Mouse (Mus musculus) left cerebral cortex, postnatal 14 days (tissue): ENCODE measurements around the gene Ncan. TPM values are rescaled to one million over a fixed set of nuclear protein-coding genes. Genes with fewer than 3 reads are reported as not detected.
"Not testable (repeated sequence)": the region's sequence is repeated elsewhere in the genome, so short reads cannot be mapped to it uniquely, and the experiment has no call there.

Experiments
- DNase-seq, 2 experiments: peaks; one replicate each; pipeline ENCODE4 v3.0.0; 2021 to 2022; ENCODE audit warnings: low spot score in 2 of 2, mixed read lengths in 1 of 2
- intact Hi-C: fragments of 180-260 bp; cut with DNase I; formaldehyde crosslinking; loops from one replicate; pipeline ENCODE4 v1.15.1; 2025
- total RNA-seq, 2 experiments: library from RNA; stranded (reverse); gene quantifications; 2 replicates each; pipeline ENCODE4 v1.2.3; 2021

Ncan gene
- total RNA-seq, 2 experiments from 2014 or later = 342 to 344 TPM

GRCm38 (mm10) chr8:70089296-70089960, 31.2 kb downstream of the Ncan start:
- peak in 1 of 2 experiments; percentile 62 for DNase-seq
- intact Hi-C loops = loop anchor here (2.0 to 5.0 kb wide), 2 partner anchors 31 to 133 kb away; partner anchors contain the start of gene Ncan

GRCm38 (mm10) chr8:70087836-70088650, 32.6 kb downstream of the Ncan start:
- intact Hi-C loops = loop anchor here (2.0 to 5.0 kb wide), 3 partner anchors 33 to 134 kb away; partner anchors contain the start of gene Ncan
- peak; percentile 64 to 72 for DNase-seq

- DNase-seq = no peak
- intact Hi-C loops = loop anchor here (2.0 to 5.0 kb wide), 2 partner anchors 80 to 135 kb away; no protein-coding TSS in a partner anchor
Measured at GRCm38 (mm10) chr8:70087237-70087636, 33.4 kb downstream of the Ncan start.

GRCm38 (mm10) chr8:70086151-70086550, 34.5 kb downstream of the Ncan start:
- no peak for DNase-seq
- intact Hi-C loops = loop anchor here (2.0 to 5.0 kb wide), 2 partner anchors 81 to 136 kb away; no protein-coding TSS in a partner anchor

- intact Hi-C loops = loop anchor here (5.0 kb wide), 1 partner anchor 138 kb away; no protein-coding TSS in a partner anchor
- DNase-seq = no peak
Measured at GRCm38 (mm10) chr8:70084191-70085065, 36.2 kb downstream of the Ncan start.

GRCm38 (mm10) chr8:70083285-70083684, 37.4 kb downstream of the Ncan start, which contains the start of gene Hapln4:
Hapln4 (plus strand) TSS chr8:70083457.
- intact Hi-C loops = no loop called here

DNA sequence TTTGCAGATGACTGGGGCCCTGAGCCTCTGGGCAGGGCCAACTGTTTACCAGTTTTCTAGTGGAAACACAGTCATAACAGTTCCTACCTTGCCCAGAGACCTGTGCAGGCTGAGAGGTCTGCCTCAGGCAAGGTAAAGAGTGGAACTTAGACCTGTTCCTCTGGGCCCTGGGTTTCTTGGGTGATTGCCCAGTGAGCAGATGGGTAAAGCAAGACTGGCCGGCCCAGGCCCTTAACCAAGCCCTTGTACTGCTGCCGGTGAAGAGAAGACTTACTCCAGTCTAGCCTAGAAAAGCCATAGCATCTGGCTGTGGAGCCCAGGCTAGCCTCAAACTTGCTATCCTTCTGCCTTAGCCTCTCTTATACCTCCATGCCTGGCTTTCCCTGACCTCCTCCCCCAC, 38.7 kb downstream of the Ncan start:
- DNase-seq = no peak
- intact Hi-C loops = no loop called here

More at GRCm38 (mm10) chr8:70083285-70083684, 37.4 kb downstream of the Ncan start, which contains the start of gene Hapln4:
- no peak for DNase-seq

GRCm38 (mm10) chr8:70073682-70074081, 47.0 kb downstream of the Ncan start:
- no peak for DNase-seq
- intact Hi-C loops = no loop called here

DNA sequence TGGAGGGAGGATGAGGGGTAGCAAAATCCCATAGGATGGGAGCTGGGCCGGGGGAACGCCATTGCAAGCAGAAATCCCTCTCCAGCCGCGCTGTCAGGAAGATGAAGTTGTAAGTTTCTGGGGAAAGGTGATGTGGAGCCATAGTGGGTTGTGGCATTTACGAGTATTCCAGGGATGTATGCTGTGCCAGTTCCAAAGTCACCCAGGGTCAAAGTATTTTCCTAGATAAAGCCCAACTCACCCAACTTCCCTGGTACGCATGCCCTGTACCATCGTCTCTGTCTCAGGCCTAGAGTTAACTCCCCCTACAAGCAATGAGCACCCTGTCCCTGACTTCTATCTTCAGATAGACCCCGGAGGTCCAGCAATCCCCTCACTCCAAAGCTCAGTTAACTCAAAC, 47.6 kb downstream of the Ncan start:
- no peak for DNase-seq

GRCm38 (mm10) chr8:70072441-70073069, 48.1 kb downstream of the Ncan start, which contains the start of gene Tm6sf2:
Tm6sf2 (plus strand) TSS chr8:70072924.
- no peak for DNase-seq
- intact Hi-C loops = no loop called here

More for the DNA sequence above, 47.6 kb downstream of the Ncan start:
- intact Hi-C loops = no loop called here

DNA sequence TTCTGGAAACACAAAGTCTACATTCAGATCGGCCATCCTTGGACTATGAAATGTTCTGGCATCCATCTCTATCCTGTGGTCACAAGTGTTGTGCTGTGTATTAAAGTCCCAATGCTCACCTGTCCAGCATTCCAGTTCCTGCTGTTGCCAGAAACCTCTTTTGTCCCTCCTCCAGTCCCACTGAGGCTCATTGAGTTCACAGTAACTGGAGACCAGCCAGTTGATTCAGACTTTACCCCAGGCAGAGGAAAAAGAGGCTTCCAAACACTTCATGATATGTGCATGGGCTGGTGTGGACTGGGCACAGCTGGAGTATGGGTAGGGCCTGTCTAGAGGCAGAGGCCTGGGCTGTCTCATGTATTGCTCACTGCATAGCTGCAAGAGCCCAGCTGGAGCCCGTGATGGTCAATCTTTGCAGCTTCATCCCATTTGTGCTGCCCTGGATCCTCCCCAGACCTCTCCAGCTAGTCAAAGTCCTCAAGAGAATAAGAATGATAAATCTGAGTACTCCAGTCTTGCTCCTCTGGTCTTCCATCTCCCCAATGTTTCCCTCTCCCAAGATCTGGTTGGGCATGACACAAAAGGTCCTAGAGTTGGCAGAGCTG, 48.7 kb downstream of the Ncan start:
- intact Hi-C loops = no loop called here
- no peak for DNase-seq

GRCm38 (mm10) chr8:70057721-70058120, 63.0 kb downstream of the Ncan start:
- intact Hi-C loops = no loop called here
- DNase-seq = no peak

- DNase-seq, intact Hi-C loops: not testable (repeated sequence)
Measured at GRCm38 (mm10) chr8:70050434-70050833, 70.2 kb downstream of the Ncan start.

GRCm38 (mm10) chr8:70049662-70050061, 71.0 kb downstream of the Ncan start:
- intact Hi-C loops = no loop called here
- DNase-seq = no peak

DNA sequence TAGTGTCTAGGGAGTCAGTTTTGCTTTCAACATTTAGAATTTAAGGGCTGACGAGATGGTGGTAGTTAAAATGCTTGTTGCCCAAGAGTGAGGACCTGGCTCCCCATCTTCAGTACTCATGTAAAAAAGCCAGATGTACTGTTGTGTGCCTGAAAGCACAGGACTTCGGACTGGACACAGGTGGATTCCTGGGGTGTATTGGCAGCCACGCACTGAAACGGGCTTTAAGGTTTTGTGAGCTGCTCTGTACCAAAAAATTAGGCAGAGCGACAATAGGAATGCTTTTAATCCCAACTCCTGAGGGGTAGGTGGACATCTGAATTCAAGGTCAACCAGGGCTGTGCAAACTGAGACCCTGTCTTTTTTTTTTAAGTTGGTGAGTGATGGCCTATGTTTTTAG, 76.7 kb downstream of the Ncan start:
- no peak for DNase-seq
- intact Hi-C loops = no loop called here
